Mouse (Mus musculus): ENCODE measurements around the gene Ackr3. TPM values are rescaled to one million over a fixed set of nuclear protein-coding genes. Genes with fewer than 3 reads are reported as not detected.

The Ackr3 gene
- total RNA-seq (2021): 100 to 1,000 TPM in 1 of 2 experiments, 10 to 100 TPM in 1; 90.5 to 175 TPM
- 246 and 317 TPM in 2 replicates for polyA plus RNA-seq (2012; rRNA removed)
- long read RNA-seq, transcript Ackr3-201 (2 exons, 3,065 nt): major isoform, 129 of 144 reads
- long read RNA-seq, partial matches to known transcripts: 10 of 144 reads
- long read RNA-seq, other reads (novel, unspliced or antisense): 3 of 144 reads

DNA sequence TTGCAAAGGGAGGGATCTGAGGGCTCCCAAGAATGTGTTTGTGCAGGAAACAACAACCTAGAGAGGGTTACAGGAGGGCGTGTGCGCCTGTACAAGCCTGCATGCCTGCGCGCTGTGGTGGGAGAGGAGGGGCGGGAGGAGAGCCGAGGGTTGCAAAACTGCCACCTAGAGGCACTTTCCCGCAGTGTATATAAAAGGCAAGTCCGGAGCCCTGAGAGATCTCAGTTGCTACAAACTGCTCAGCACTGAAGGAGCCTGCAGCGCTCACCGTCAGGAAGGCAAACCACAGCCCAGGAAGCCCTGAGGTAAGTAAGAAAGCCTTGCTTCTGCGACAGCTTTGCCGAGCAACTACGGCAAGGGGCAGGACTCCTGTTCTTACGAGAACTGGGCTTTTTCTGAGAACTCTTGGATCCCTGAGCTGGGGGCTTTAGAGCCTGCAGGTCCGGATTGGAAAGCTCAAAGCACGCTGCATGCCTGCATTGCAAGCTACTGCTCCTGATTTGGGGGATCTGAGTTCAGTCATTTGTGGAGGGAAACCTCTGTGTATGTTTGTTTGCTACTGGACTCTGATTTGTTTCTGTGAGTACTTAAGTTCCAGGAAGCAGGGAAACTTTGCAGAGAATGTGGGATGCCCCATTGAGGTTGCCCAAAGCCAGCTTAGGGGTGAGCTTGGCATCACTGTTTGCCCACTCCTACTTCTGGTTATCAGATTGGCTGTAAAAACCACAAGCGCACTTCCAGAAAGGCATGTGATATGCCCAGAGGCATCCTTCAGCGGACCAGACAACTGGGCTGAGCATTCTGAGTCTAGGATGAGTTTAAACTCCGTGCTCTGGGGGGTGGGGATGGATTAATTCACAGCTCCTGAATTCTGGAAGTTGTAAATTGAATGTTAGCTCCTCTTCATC lies at the start of gene Ackr3:
Gene Ackr3, plus strand, starts transcription at position 198 of the 908 bp plus-strand sequence.
- peak; percentile 89 for DNase-seq

DNA sequence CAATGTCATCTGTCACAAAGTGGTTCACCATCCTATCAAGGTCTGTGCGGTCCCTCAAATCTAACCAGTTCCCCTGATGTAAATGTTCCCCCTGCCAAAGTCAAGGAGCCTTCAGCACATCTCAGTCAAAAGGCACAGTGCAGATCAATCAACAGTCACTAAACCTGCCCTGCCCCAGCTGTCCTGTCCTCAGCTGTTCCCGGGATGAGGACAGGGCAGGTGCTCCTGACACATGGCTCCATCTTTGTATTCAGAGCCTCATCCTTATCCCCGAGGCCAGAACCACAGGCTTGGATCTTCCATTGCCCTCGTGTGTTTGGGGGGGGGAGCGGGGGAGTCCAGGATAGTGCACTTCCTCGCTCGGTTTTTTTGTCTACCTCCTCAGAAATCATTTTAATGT lies 47.2 kb upstream of the Ackr3 start:
- no peak for DNase-seq

DNA sequence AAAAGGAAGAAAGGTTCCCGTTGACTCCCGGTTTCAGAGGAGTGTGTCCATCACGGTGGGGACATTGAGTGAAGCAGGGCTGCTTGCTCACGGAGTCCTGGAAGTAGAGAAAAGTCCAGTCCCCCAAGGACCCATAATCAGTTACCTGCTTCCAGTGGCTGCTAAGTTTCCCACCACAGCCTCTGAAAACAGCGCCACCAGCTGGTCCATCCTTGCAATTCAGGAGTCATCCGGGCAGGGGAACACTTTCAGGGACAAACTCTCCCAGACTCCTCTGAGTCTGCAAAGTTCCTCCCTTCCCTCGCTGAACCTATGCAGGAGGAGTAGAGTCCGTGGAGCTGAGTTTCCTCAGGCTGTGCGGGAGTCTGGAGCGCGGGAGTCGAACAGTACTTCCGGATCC lies 43.9 kb upstream of the Ackr3 start:
- DNase-seq: no peak

DNA sequence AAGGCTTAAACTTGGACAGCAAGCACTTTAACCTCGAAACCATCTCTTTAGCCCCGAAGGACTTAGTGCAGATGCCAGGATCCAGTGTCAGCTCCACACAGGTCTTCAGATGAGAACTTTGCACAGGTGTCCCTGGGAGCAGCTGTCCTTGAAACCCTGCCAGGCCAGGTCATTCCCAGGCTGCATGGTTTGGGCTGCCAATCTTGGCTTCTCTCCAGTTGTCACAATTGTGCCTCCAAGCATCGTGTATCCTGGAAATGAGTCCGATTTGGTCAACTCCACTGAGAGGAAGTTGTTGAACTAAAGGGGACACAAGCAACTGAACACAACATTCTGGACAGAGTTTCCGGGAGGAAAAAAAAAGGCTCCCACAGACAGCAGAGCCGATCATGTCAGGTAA lies 42.2 kb upstream of the Ackr3 start:
- no peak for DNase-seq

DNA sequence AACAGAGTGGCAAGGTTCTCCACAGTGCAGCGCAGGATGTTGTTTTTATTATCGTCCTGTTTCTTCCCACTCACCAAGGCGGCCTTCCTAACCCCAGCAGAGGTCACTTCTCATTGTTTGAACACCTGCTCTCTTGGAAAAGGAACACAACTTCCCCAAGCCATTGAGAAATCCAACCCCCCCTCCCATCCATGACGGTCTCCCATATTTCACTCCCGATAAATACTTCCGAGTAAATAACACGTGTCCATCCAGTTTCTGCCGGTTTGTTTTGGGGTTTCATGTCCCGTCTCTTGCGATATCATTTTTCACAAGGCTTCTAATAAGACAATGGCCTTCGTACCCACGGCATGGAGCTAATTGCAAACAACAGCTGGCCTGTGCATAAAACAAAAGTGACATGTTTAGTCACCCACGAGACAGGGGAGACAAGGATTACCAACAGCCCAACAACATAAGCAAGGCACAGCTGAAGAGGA lies 41.4 kb upstream of the Ackr3 start:
- no peak for DNase-seq

DNA sequence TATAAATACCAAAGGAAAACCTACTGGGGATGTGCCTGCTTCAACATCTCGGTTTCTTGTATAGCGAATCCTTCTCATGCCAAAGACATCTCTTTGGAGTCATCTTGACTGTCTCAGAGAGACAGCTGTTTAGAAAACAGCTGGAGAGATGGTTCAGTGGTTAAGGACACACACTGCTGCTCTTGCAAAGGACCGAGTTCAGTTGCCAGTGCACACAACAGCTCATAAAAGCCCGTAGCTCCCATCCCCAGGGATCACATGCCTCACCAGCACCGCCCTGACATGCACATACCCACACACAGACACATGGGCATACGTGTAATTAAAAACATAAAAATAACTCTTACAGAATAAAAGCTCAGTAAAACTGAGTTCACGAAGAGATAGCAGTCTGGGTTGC lies 40.6 kb upstream of the Ackr3 start:
- no peak for DNase-seq

- DNase-seq: no peak
Measured at GRCm38 (mm10) chr1:90164319-90164718, 39.5 kb upstream of the Ackr3 start.

- no peak for DNase-seq
Measured at GRCm38 (mm10) chr1:90174338-90174737, 29.4 kb upstream of the Ackr3 start.

DNA sequence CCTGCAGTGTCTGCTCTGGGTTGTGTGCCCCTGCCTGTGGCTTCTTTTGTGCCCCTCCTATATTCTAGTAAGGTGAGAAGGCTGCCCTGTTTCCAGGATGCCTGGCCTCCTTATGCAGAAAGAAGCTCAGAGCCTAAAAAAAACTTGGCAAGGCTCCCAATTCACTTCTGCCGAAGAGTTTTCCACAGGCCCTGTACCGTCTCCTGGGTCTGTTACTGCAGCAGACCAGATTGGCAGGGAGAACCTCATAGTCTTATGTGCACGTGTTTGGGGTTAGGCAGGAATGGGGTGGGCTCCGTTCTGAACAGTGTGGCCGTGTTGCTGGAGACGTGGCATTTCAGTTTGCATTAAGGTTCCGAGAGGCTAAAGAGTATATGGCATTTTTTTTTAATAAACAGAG lies 27.6 kb upstream of the Ackr3 start:
- DNase-seq: no peak

- no peak for DNase-seq
Measured at GRCm38 (mm10) chr1:90177565-90177964, 26.2 kb upstream of the Ackr3 start.

- DNase-seq: no peak
Measured at GRCm38 (mm10) chr1:90177978-90178377, 25.8 kb upstream of the Ackr3 start.

- no peak for DNase-seq
Measured at GRCm38 (mm10) chr1:90180479-90180878, 23.3 kb upstream of the Ackr3 start.

GRCm38 (mm10) chr1:90180966-90181699 lies 22.6 kb upstream of the Ackr3 start:
- no peak for DNase-seq

GRCm38 (mm10) chr1:90182521-90182920 lies 21.3 kb upstream of the Ackr3 start:
- DNase-seq: no peak

GRCm38 (mm10) chr1:90183602-90184001 lies 20.2 kb upstream of the Ackr3 start:
- DNase-seq: no peak

DNA sequence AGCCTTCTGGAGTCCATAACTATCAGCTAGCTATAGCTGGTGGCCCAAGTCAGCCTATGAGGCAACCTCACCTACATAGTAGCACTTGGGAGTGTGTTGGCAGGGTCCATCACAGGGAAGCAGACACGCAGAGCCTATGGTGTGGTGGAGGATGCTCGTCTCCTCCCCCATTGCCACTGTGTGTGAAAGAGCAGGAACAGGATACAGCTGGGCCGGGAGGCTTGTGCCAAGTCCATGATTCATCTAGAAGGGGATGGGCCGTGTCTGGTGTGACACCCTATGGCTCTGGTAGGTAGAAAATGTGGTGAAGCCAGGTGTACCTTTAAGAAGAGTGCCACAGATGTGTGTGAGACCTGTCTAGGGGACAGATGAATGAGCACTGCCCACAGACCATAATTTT lies 17.6 kb upstream of the Ackr3 start:
- no peak for DNase-seq

DNA sequence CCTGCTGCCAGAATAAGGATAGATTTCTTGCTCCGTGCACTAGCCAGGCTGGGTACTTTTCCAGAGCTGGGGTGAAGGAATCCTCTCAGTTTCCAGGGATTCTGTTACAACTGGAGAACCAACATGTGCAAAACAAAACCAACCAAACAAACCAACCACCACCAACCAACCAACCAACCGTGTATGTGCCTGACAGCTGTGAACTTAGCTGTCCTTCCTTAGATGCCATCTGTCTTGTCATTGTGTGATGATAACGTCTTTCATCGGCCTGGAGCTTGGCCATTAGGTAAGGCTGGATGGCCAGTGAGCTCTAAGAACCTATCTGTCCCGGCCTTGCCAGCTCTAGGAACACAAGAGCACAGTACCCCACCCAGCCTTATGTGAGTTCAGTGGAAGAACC lies 16.9 kb upstream of the Ackr3 start:
- no peak for DNase-seq

GRCm38 (mm10) chr1:90189046-90189445 lies 14.7 kb upstream of the Ackr3 start:
- no peak for DNase-seq

GRCm38 (mm10) chr1:90201246-90201645 lies 2.5 kb upstream of the Ackr3 start:
- no peak for DNase-seq

DNA sequence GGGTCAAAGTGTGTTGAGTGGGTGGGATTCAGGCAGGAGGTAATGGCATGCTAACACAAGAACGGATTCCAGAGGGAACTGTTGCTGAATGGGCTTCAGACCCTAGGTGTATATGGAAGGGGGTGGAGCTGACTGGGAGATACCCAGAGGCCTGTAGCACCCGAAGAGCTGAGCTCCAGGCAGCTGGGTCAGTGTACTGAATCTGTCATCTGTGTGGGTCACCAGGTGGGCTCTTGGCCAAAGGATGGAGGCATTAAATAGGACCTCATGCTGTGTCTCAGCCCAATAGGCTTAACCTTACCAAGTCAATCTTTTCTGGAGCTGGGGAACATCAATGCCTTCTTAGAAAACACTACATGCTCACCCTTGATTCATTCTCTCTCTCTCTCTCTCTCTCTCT lies 2.1 kb upstream of the Ackr3 start:
- no peak for DNase-seq

DNA sequence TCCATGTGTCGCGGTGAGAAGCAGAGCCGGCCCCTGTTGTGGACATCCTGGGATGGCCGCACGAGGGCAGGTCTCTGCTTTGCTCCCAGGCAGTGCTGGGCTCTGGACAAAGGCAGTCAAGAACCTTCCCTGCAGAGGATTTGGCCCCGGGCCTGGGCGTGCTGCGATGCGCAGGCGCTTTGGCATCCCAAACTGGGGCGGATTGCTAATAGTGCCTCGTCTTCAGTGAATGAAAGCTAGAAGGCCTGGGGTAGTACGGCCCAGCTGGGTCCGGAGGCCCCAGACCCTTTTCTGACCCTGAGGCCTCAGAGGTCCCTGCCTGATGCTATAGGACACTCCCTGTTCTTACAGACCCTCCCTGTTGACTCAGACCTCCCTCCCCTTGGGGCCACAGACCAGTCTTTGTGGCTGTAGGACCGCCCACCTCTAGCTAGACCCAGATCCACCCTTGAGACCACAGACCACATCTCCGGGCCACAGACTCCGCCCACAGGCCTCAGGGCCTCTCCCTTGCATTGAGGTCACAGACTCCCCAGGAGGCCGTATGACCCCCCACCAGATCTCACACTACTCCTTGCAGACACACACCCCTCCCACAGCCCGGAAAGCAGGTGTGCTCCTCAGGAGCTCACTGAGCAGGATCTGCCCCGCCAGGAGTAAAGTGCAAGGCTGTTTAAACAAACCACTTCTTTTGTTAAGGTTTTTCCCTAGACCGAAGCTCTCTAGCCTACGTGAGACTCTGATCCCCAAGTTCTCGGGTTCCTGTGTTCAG lies 1.4 kb upstream of the Ackr3 start:
- DNase-seq: peak; percentile 91

DNA sequence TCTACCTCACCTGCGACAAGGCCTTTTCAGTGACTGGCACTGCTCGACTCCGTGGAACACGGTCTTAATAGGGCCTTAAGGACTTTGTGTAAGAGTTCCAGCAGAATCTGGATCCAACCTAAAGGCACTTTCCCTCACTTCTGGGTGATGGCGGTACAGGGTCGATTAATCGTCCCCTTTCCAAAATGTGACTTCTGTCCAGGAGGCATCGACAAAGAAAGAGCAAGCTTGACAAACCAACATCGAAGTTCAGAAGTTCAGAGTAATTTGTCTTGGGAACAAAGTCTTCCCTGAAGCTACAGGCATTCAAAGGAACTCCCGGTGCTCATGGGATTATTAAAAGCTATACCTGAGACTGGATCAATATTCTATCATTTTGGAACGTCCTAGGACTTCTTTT lies 439 bp upstream of the Ackr3 start:
- DNase-seq: no peak

Measured in adrenal gland, adult 2 months (tissue).